24 mouse cellular contexts compared by ENCODE assay signal in the genomic region with DNA sequence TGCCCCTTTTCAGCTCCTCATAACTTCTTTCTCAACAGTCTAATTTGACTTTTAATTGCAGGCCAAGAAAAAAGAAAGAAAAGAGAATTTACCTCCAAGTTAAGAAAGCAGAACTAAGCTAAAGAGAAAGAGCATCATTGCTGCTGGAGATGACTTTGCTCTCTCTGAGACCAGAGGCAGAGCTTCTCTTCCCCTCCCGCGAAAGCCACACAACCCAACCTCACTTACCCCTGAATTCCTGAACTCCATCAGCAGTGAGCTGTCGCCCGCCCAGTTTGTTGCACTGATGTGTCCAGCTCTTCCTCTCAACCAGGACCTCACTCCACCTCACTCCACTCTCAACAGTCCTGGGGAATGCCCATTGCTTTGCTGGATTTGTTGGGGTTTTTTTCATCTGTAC. TPM values are rescaled to one million over a fixed set of nuclear protein-coding genes. Genes with fewer than 3 reads are reported as not detected.
"Had no signal": no experiment of that assay in that cellular context is flagged by ENCODE, and none has a peak within 500 bp of the region (broad histone marks: within the 10 kb centered on the region; RNA-seq: fewer than 3 reads in every experiment).

No protein-coding gene starts in this region.

- H3K4me3 ChIP-seq: liver, embryonic 12.5 days; megakaryocyte, embryonic 14.5 days; midbrain, embryonic 13.5 days; midbrain, embryonic 15.5 days; myocyte; neural tube, embryonic 13.5 days; neural tube, embryonic 15.5 days had no signal

- H3K9ac ChIP-seq: liver, embryonic 12.5 days; liver, embryonic 14.5 days; lung, embryonic 14.5 days; midbrain, embryonic 13.5 days; midbrain, embryonic 15.5 days; neural tube, embryonic 13.5 days; neural tube, embryonic 15.5 days had no signal

- ATAC-seq: liver, embryonic 12.5 days; midbrain, embryonic 13.5 days; midbrain, embryonic 15.5 days had no signal

- H3K9me3 ChIP-seq: midbrain, embryonic 13.5 days; midbrain, embryonic 15.5 days; neural tube, embryonic 15.5 days had no signal

- H3K27ac ChIP-seq: liver, embryonic 12.5 days; liver, embryonic 14.5 days; midbrain, embryonic 13.5 days; midbrain, embryonic 15.5 days; neural tube, embryonic 13.5 days; neural tube, embryonic 15.5 days had no signal

- H3K4me1 ChIP-seq: liver, embryonic 12.5 days; megakaryocyte, embryonic 14.5 days; midbrain, embryonic 15.5 days; neural tube, embryonic 15.5 days had no signal

- H3K36me3 ChIP-seq: liver, embryonic 12.5 days; midbrain, embryonic 13.5 days; midbrain, embryonic 15.5 days; neural tube, embryonic 13.5 days; neural tube, embryonic 15.5 days had no signal

- H3K27me3 ChIP-seq: midbrain, embryonic 13.5 days; midbrain, embryonic 15.5 days; neural tube, embryonic 13.5 days; neural tube, embryonic 15.5 days had no signal

- DNase-seq: lung, embryonic 14.5 days; lung, postnatal 14 days; lung, postnatal 4 days; retina, postnatal 1 day; right cerebral cortex, adult 18-20 months; right cerebral cortex, postnatal 25 days; right cerebral cortex, postnatal 4 days; spleen, adult 18-20 months; thymus, adult 18-20 months; thymus, postnatal 14 days; thymus, postnatal 36 days had no signal

- H3K4me2 ChIP-seq: liver, embryonic 12.5 days; lung, embryonic 14.5 days; midbrain, embryonic 11.5 days; midbrain, embryonic 13.5 days; midbrain, embryonic 15.5 days; neural tube, embryonic 13.5 days; neural tube, embryonic 15.5 days had no signal

RNA-seq across cellular contexts. Expression of gene Slc22a2, which starts 44.1 kb away (rescaled TPM):
- polyA plus RNA-seq: liver, embryonic 12.5 days; liver, embryonic 16.5 days; lung, embryonic 14.5 days; midbrain, embryonic 11.5 days; myocyte; neural tube, embryonic 11.5 days; small intestine, adult 2 months; stomach, embryonic 14.5 days had no signal

RNA-seq across cellular contexts. Expression of gene Slc22a1, which starts 47.6 kb away (rescaled TPM):
- polyA plus RNA-seq: liver, embryonic 12.5 days; liver, embryonic 16.5 days; midbrain, embryonic 11.5 days; midbrain, embryonic 13.5 days; midbrain, embryonic 15.5 days; myocyte; neural tube, embryonic 11.5 days; neural tube, embryonic 13.5 days; neural tube, embryonic 15.5 days had no signal
